In the genomic region with DNA sequence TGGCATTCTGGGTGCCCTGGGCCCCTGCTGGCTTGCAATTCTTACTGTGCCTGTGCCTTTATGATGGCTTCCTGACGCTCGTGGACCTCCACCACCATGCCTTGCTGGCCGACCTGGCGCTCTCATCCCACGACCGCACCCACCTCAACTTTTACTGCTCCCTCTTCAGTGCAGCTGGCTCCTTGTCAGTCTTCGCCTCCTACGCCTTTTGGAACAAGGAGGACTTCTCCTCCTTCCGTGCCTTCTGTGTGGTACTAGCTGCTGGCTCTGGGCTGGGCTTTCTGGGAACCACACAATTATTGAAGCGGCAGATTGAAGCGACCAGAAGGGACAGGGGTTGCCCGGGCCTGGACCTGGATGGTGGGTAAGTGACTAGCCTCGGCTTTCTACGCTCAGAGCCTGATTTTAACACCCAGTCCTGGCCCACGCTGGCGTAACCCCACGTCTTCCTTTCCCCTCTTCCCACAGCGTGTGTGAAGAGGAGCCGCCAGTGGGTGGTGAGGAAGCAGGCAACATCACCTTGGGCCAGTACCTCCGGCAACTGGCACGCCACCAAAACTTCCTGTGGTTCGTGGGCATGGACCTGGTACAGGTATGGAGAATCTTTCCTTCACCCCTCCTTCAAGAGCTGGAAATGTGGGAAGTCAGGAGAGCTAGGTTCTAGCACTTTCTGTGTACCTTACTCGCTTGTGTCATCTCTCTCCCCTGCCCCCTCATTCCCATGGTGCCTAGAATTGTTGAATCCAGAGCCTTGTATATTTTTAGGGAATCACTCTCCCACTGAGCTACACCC, we compare ENCODE assay signal across 25 mouse cellular contexts. TPM values are rescaled to one million over a fixed set of nuclear protein-coding genes. Genes with fewer than 3 reads are reported as not detected.
A peak's percentile ranks its signal among the peaks of the same experiment; 100 is the strongest.
DNase-seq lines count a peak whose midpoint lies in the region; ATAC-seq and TF ChIP-seq lines count a peak whose summit lies in the region.
"Had no signal": no experiment of that assay in that cellular context is flagged by ENCODE, and none has a peak within 500 bp of the region (broad histone marks: within the 10 kb centered on the region; RNA-seq: fewer than 3 reads in every experiment).

No protein-coding gene starts in this region.

- no peak for ATAC-seq in intestine, embryonic 15.5 days
- ATAC-seq: forebrain, embryonic 14.5 days; midbrain, embryonic 15.5 days had no signal

- DNase-seq in gastrocnemius, adult 2 months, result no peak
- DNase-seq in gastrocnemius, postnatal 14 days, result no peak
- DNase-seq in left cerebral cortex, adult 8-10 months (ENCODE audit: low spot score in 2 of 2), result peak; percentile 52 to 64
- no peak for DNase-seq in left cerebral cortex, adult 11 months (ENCODE audit: low spot score)
- DNase-seq in left cerebral cortex, adult 9 months (ENCODE audit: low spot score in 2 of 2), result peak; percentile 40 to 56
- DNase-seq in right cerebral cortex, postnatal 36 days (ENCODE audit: low spot score in 2 of 2), result peak; percentile 50 to 66
- DNase-seq: adrenal gland, postnatal 36 days; cerebellum, adult 2 months; gastrocnemius, postnatal 10 days; heart, adult 18-20 months; heart, postnatal 36 days; kidney, adult 9 months; kidney, postnatal 25 days; lung, adult 18-20 months; lung, postnatal 14 days; retina, postnatal 1 day had no signal

- no peak overlapping the region for H3K9ac ChIP-seq in intestine, embryonic 15.5 days
- H3K9ac ChIP-seq: hindbrain, embryonic 14.5 days; midbrain, embryonic 15.5 days had no signal

- no peak for TF ChIP-seq CTCF in gastrocnemius, adult 2 months (IDR thresholded peaks at IDR 0.05)

- no peaks in the 10 kb centered on the region for H3K27me3 ChIP-seq in intestine, embryonic 15.5 days (replicated peaks)
- H3K27me3 ChIP-seq: CH12.LX; midbrain, embryonic 15.5 days had no signal

- H3K9me3 ChIP-seq in intestine, embryonic 15.5 days, result no peaks in the 10 kb centered on the region
- H3K9me3 ChIP-seq: midbrain, embryonic 15.5 days had no signal

- H3K27ac ChIP-seq in gastrocnemius, adult 2 months, result peak overlapping the region; percentile 58; the same call in 1 of the 2 replicates
- no peak overlapping the region for H3K27ac ChIP-seq in intestine, embryonic 15.5 days
- H3K27ac ChIP-seq: hindbrain, embryonic 14.5 days; midbrain, embryonic 15.5 days had no signal

- 87% methylated on average over 23 of the region's 23 CpGs for WGBS in intestine, embryonic 15.5 days

- H3K36me3 ChIP-seq in intestine, embryonic 15.5 days, result no peaks in the 10 kb centered on the region
- H3K36me3 ChIP-seq: midbrain, embryonic 15.5 days had no signal

- intact Hi-C loops in gastrocnemius, adult 2 months (cut with DNase I), result no loop called here
- intact Hi-C loops in gastrocnemius, postnatal 14 days (cut with DNase I; ENCODE audit: low total_unique reads), result no loop called here

- H3K4me1 ChIP-seq in intestine, embryonic 15.5 days (replicated peaks), result no peaks in the 10 kb centered on the region
- H3K4me1 ChIP-seq: midbrain, embryonic 15.5 days had no signal

- H3K4me2 ChIP-seq in intestine, embryonic 15.5 days (replicated peaks), result no peak overlapping the region
- H3K4me2 ChIP-seq: hindbrain, embryonic 14.5 days; liver, embryonic 11.5 days; midbrain, embryonic 15.5 days had no signal

- no peak overlapping the region for H3K4me3 ChIP-seq in gastrocnemius, adult 2 months
- no peak overlapping the region for H3K4me3 ChIP-seq in intestine, embryonic 15.5 days (replicated peaks)
- H3K4me3 ChIP-seq: erythroblast, embryonic 14.5 days; megakaryocyte, embryonic 14.5 days; midbrain, embryonic 15.5 days had no signal

RNA-seq across cellular contexts. Expression of a gene that starts 17.9 kb away (rescaled TPM):
- total RNA-seq in gastrocnemius, adult 2 months (2021), result under 1 TPM; 0.17 to 0.18 TPM
- total RNA-seq in gastrocnemius, postnatal 14 days (2021), result under 1 TPM; 0.16 to 0.39 TPM
- total RNA-seq in left cerebral cortex, adult 8-10 months (2022), result 1 to 10 TPM in 3 of 4 experiments, under 1 TPM in 1; 0.36 to 1.5 (median 1.0) TPM
- 1.1 and 1.7 TPM in 2 replicates for polyA plus RNA-seq in intestine, embryonic 15.5 days (2015; fragmentation: Nextera tagmentation; extraction: Ambion mirVana)
- total RNA-seq: neutrophil, adult 5-6 weeks had no signal
- polyA plus RNA-seq: erythroblast, embryonic 14.5 days had no signal

RNA-seq across cellular contexts. Expression of a gene that starts 27.1 kb away (rescaled TPM):
- total RNA-seq in gastrocnemius, adult 2 months (2021), result 1 to 10 TPM in 1 of 2 experiments, under 1 TPM in 1; 0.82 to 1.2 TPM
- total RNA-seq in gastrocnemius, postnatal 14 days (2021), result 1 to 10 TPM; 1.1 TPM
- total RNA-seq in left cerebral cortex, adult 8-10 months (2022), result 10 to 100 TPM; 28.9 to 29.9 (median 29.5) TPM
- polyA plus RNA-seq in intestine, embryonic 15.5 days (2015; fragmentation: Nextera tagmentation; extraction: Ambion mirVana), result 13.5 and 14.2 TPM in 2 replicates
- total RNA-seq: neutrophil, adult 5-6 weeks had no signal

RNA-seq across cellular contexts. Expression of a gene that starts 27.6 kb away (rescaled TPM):
- 10 to 100 TPM; 59.8 to 61.0 TPM for total RNA-seq in gastrocnemius, adult 2 months (2021)
- 10 to 100 TPM; 58.6 to 62.7 TPM for total RNA-seq in gastrocnemius, postnatal 14 days (2021)
- 100 to 1,000 TPM; 192 to 205 (median 199) TPM for total RNA-seq in left cerebral cortex, adult 8-10 months (2022)
- polyA plus RNA-seq in intestine, embryonic 15.5 days (2015; fragmentation: Nextera tagmentation; extraction: Ambion mirVana), result 114 and 118 TPM in 2 replicates

RNA-seq across cellular contexts. Expression of a gene that starts 28.7 kb away (rescaled TPM):
- 1 to 10 TPM; 5.1 to 6.1 TPM for total RNA-seq in gastrocnemius, adult 2 months (2021)
- total RNA-seq in gastrocnemius, postnatal 14 days (2021), result 1 to 10 TPM; 7.6 to 9.1 TPM
- 10 to 100 TPM; 15.8 to 20.0 (median 19.7) TPM for total RNA-seq in left cerebral cortex, adult 8-10 months (2022)
- polyA plus RNA-seq in intestine, embryonic 15.5 days (2015; fragmentation: Nextera tagmentation; extraction: Ambion mirVana), result 20.7 and 21.4 TPM in 2 replicates

RNA-seq across cellular contexts. Expression of a gene that starts 29.5 kb away (rescaled TPM):
- total RNA-seq in gastrocnemius, adult 2 months (2021), result 10 to 100 TPM; 58.2 to 67.6 TPM
- total RNA-seq in gastrocnemius, postnatal 14 days (2021), result 10 to 100 TPM; 68.7 to 79.0 TPM
- 100 to 1,000 TPM; 187 to 201 (median 192) TPM for total RNA-seq in left cerebral cortex, adult 8-10 months (2022)
- 126 and 138 TPM in 2 replicates for polyA plus RNA-seq in intestine, embryonic 15.5 days (2015; fragmentation: Nextera tagmentation; extraction: Ambion mirVana)

Comparison
In these comparisons a context has a peak if more than half of its experiments do, and no peak if none do; other contexts are left out.
1. DNase-seq: peak in left cerebral cortex, adult 8-10 months (2 of 2), left cerebral cortex, adult 9 months (2 of 2) and right cerebral cortex, postnatal 36 days (2 of 2); none in gastrocnemius, adult 2 months (single experiment), gastrocnemius, postnatal 14 days (single experiment) and left cerebral cortex, adult 11 months (single experiment).
2. RNA of a gene that starts 27.1 kb away (total RNA-seq): 28.9 to 29.9 TPM in left cerebral cortex, adult 8-10 months; 0.82 to 1.2 TPM in gastrocnemius, adult 2 months and 1.1 TPM in gastrocnemius, postnatal 14 days; every median in the first group is over 10 times any median in the second.